Mouse (Mus musculus) adrenal gland (tissue): ENCODE measurements at regions not wholly inside any gene's neighbourhood (a gene's known extent, or its start where the extent isn't known, plus 50 kb on each side); places are given as distances from the start of the nearest gene placed in this dataset.

Source experiments
- intact Hi-C: fragments of 180-260 bp; cut with DNase I; formaldehyde crosslinking; loops from one replicate; pipeline ENCODE4 v1.15.1; 2025

DNA sequence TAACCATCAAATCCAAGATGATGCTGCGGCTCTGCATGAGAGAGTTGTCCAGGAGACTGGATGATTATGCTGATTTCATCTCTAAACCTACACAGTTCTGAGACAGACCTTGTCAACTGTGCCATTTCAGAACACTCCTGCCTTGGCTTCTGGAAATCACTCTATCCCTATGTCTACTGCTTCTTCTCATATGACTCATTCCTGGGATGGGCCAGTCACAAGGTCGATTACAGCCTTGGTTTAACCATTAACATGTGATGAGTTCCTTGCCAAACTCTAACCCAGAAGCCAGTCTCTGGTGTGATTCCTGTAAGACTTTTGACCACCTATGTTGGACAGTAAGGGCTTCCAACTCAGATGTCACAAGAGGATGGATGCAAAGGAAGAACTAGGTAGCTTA lies 216.3 kb upstream of the Onecut1 start:
- intact Hi-C loops, result no loop called here

DNA sequence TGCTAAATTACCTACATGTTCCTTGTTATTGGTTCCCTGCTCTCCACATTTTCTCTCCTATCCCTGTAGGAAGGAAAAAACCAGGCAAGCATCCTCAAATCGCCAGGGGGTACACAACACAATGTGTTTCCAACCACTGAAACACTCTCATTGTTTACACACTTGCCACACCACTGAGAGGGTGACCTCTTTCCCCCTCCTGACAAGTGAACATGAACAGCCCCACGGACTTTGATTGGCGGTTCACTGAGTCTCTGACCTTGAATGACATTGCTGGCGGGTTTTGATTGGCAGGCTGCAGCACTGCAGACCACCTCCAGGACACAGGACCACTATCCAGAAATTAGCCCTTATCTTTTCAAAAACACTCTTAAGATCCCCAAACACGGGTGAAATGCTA lies 211.7 kb upstream of the Onecut1 start:
- intact Hi-C loops, result no loop called here

DNA sequence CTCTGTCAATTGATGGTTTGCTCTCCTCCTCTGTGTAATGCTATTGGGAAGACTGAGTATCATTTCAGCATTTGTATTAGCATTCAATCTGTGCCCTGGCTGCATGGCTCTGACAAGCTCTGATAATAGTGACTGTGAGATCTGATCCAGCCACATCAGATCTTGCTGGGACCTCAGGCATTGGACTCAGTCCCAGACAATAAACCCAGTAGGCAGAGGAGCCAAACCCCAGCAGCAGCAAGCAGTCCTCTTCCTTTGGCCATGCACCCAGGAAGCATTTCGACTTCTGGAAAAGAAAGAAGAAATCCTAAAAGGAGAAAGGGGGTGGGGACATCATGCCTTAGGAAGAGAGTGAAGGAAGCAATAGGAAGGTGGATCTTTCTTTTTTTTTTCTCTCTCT lies 205.8 kb upstream of the Onecut1 start:
- intact Hi-C loops, result no loop called here

DNA sequence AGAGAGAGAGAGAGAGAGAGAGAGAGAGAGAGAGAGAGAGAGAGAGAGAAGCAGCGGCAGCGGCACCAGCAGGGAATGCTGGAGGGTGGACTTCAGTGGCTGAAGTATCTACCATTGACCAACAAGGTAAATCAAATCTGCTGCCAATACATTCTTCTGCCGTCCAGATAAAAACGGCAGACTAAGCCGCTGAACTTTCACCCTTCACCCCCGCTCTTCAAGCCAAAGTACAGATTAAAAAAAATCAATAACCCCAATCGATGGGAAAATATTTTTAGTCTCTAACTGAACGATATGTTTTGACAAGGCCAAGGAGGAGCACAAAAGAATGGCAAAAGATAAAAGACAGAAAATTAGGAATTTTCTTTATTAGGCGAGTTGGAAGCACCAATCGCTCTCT lies 205.3 kb upstream of the Onecut1 start:
- intact Hi-C loops, result no loop called here

DNA sequence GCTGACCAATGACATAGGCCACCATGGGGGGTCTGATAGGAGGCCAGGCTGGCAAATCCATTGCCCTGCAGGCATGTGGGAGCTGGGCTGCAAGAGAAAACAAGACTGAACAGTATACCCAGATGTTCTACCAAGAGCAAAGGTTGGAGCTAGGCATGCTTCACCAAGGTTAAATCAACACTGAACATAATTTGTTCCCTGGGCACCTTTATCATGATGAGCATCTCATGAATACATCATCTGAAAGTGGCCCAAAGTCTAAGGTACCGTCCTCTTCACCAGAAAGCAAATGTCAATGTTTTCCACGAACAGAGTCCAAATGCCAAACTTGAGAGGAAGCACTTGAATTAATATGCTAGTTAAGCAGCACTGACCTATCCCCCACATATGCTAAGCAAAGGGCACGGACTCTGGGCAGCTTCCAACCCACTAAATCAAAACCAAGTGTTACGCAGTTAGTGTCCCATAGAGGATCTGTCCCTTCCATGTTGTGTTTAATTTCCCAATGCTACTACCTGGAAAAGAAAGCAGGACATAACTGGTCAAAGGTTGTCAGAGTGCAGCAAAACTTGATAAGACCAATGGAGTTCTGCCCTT lies 190.3 kb upstream of the Onecut1 start:
- intact Hi-C loops, result no loop called here

DNA sequence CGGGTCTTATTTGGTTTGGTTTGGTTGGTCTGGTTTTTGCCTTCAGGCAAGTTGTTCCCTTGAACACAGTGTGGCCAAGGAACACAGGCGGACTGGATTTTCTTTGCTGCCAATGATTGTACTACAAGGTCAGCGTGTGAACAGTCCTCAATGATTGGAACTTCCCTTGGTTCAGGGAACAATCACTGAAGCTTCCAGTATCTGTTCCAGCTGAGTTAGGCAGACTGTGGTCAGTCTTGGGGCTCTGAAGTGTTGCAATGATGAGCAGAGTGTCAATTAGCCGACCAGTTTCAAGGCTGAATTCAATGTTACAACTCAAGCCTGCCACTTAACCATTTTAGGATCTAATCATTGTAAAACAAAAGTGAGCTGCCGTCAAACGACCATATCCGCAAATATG lies 189.5 kb upstream of the Onecut1 start:
- intact Hi-C loops, result no loop called here

DNA sequence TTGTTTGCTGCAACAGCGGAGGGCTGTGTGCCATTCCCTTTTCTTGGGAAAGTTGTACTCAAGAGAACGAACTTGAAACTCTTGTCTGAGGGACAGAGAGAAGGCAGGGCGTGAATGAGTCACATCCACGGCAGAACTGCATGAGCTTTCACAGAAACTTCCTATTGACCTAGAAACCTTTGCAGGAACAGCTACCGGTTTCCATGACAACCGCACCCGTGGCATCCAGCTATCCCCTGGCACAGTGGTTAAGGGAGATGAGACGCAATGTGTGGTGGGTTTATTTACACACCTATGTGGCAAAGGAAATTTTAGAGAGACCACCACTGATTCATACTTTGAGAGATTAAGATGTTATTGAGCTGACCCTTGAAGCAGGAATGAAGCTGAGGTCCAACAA lies 163.5 kb upstream of the Onecut1 start:
- intact Hi-C loops, result no loop called here

DNA sequence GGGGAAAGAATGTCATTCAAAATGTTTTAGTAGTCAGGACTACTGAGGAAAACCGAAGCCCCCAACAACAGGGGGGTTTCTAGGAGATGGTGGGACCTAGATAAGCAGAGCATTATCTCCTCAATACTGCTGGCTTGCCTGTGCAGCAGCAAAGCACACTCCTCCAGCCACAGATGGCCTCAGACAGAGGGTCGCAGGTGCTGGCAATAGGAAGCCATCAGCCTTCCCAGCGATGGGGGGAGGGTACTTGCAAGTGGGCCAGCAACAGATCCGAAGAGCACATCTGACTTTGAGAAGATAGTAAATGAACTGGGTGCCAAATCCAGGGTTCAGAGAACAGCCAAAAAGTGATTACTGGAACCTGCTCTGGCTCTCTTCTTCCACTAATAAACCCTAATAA lies 156.0 kb upstream of the Onecut1 start:
- intact Hi-C loops, result no loop called here

DNA sequence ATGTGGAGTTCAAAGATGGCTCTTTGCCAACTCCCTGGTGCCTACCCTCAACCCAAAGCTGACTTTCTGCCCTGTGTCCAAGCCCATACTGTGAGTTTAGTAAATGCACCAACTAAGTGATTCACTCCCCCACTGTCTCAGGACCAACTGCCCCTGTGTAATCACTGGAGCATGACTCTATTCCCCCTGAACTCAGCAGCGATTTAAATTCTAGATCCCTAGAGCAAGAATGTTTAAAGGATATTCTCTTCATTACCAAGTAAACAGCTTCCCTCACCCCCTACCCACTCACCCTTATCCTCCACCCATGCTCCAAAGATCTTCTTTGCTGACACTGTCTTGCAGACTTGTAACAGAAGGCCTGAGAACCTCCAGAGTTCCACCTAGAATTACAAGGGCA lies 154.1 kb upstream of the Onecut1 start:
- intact Hi-C loops, result no loop called here

DNA sequence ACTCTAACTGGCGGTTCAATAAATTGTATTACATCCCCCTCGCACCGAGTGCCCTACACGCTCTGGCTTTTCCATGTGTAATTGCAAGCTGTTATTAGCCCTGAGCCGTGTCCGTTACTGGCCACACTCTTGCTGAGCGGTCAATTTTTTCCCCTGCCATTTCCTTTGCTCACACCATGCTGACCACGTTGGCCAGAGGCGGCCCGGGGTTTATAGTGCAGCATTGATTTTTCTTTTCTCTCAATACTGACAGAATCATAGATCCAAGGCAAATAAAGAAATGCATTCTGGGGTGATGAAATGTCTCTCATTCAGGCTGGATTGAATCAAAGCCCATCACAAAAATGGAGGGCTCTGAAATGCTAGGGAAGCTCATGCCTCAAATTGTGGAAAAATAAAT lies 150.0 kb upstream of the Onecut1 start:
- intact Hi-C loops, result no loop called here

DNA sequence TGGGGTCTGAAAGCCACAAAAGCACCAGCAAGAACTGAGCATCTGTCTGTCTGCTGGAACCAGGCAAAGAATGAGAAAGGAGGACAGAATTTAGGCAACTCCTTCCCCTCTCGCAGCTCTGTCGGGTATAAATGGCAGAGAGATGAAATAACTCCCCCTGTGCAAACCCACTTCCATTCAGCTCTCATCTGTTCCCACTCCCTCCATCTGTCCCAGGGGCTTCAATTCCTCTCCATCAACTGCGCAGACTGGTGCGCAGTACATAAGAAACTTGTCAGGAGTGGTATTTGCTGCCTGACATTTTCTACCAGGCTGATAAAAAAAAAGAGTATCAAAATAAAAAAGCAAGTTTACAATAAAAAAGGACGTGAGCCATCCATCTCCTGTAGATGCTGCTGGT lies 129.3 kb upstream of the Onecut1 start:
- intact Hi-C loops, result no loop called here

DNA sequence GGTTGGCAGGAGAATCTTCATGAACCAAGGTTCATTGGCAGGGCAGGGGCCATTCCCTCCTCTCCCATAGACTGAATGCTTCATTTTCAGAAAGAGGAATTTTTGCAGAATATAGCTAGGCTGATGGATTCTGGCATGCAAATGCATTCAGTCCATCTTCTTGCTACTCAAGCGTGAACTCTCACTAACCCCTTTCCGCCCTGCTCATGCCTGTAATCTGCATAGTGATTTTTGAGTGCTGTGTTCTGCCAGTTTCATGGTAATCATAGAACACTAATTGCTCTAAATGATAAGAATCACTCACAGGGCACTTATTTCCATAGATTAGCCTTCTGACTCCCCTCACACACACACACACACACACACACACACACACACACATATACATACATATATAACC lies 119.8 kb upstream of the Onecut1 start:
- intact Hi-C loops, result no loop called here

DNA sequence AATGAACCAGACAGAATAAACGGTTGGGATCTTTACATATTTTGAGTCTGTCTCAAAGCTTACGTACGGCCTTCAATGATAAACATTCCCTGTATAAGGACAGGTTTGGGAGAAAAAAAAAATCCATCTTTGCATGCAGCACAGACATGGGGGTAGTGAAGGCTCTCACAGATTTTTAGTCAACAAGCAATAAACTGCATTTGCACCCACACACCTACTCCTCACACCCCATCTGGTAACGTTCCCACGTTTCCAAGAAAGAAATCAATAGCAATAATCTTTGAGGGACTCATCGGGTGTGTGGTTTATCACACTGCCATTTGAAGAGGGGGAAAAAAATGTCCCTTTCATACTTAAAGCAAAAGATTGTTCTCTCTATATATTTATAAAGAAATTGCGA lies 113.8 kb upstream of the Onecut1 start:
- intact Hi-C loops, result no loop called here

DNA sequence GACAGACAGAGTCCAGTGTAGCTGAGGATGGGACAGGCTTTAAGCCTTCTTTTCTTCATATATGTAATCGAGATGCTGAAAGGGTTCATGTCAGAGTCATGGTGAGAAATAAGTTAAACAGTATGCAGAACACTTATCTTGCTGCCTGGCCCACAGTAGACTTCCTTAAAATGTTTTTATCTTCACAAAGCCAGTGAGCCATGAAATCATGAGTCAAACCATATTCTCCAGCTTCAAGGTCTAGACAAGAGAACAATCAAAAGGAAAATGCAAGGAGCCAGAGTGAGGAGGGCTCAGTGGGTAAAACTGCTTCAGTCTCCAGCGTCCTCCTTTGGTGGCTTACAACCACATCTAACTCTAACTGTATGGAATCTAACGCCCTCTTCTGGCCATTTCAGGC lies 103.7 kb upstream of the Onecut1 start:
- intact Hi-C loops, result no loop called here

DNA sequence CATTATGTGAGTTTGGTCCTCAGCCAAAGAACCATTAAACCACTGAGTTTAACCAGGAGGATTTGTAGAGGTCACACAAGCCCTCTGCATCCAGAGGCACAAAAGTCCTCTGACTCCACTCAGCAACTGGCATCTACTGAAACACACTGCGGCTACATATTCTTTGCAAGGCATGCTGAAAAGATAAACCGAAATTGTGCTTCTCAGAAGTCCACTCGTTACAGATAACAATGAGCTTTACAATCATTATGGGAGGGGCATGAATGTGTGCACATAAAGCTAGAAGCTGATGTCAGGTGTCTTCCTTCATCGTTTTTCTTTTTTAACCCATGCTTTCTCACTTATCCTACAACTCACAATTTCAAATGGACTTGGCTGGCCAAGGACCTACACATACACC lies 102.8 kb upstream of the Onecut1 start:
- intact Hi-C loops, result no loop called here

DNA sequence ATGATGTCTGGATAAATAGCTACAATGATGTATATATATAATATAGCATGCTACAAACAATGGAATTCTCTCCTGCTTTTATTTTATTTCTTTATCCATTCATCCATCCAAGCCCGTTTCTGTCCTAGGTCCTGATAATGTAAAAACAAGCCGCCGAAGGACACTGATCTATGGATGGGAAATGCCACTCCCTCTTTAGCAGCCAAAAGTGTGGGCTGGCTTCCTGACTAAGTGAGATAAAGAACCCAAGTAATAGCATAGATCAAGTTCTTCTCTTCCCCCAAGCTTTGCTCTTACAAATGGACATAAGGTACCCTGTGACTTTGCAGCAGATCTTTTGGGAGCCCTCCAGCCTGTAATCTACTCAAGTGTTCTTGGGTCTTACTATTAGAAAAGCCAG lies 81.3 kb upstream of the Onecut1 start:
- intact Hi-C loops, result no loop called here

DNA sequence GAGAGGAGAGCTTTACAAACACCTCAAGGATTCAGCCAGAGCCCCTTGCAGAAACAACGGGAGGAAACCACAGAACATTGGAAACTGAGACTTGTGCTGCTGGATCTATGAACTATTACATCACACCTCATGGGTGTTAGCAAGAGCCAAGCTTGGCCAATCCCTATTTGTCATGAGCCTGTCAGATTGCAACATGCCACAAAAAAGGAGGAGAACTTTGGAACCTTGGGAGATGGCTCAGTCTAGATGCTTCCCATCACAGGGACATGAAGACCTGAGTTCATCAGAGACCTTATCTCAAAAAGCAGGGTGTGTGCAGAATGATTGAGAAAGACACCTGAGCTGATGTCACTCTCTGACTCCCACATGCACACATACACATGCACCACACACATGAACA lies 68.3 kb upstream of the Onecut1 start:
- intact Hi-C loops, result no loop called here

DNA sequence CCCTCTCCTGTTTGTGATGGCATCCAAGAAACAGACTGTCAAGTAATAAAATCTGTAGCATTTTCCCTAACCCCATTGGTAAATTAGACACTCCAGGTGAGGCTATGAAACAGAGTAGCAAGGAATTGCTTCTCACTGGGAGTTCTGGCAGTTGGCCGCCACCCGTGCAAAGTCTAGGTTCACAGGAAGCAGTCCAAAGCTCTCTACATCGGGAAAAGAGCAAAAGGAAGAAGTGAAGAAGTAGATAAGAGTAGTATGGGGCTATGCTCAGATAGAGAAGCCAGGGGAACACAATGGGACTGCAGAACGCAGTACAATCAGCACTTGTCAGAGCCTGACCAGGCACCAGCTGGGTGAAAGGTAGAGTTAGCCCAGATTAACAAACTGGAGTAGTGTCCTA lies 65.7 kb upstream of the Onecut1 start:
- intact Hi-C loops, result no loop called here

DNA sequence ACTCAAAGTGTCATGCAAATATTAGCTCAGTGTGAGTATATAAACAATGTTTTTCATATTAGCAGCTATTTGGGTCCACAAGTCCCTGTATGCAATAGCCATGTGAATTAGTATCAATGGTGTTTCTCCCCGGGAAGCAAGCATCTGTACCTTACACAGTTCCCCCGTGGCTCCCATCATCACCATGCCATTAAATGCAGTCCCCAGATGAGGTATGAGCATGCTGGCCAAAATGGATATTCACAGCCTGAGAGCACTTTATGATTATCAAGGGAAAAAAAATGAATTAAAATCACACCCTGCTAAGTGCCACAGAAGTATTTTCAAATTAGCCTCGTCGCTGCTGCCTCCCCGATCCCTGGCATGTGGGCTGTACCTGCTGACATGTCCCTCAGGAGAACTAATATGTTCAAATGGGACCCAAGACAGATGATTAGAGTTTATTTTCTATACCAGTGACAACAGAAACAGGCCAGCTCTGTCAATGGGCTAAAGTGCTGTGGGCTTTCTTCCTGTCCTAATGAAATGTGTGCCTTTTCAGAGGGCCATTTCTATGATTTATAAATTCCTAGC lies 64.4 kb upstream of the Onecut1 start:
- intact Hi-C loops, result no loop called here

DNA sequence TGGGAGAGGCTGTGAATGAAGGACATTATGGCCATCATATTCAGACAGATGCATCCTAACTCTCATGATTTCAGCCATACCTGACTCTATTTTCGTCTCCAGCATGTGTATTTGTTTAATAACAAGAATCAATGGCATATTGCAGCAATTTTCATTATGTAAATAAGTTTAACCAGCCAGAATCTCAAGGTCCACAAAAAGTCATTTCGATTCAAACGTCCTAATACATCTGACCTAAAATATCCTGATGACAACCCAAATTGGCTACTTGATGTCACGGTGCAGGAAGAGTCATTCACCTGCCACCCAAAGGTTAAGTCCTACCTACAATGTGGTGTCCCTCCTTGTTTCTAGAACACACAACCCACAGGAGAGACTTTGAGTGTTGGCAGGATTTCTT lies 60.6 kb upstream of the Onecut1 start:
- intact Hi-C loops, result no loop called here

DNA sequence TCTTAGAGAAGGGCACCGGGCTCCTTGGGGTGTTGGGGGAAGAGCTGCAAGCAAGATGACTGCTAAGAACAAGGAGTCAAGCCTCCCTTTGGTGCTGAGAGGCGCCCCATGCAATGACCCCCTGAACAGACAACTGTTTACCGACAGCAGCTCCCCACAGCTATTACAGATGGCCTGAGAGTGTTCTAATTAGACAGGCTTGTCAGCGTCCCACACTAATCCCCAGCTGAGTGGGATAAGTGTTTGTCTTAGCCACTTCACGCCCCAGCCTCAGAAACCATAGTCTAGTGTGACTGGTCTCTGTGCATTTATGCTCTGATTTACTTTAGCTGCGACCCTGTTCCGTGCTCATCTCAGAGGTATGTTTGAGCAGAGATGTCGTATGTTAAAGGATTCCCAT lies 50.3 kb upstream of the Onecut1 start:
- intact Hi-C loops, result no loop called here
